Mouse (Mus musculus): ENCODE measurements at regions not wholly inside any gene's neighbourhood (a gene's known extent, or its start where the extent isn't known, plus 50 kb on each side); places are given as distances from the start of the nearest gene placed in this dataset. TPM values are rescaled to one million over a fixed set of nuclear protein-coding genes. Genes with fewer than 3 reads are reported as not detected.

Small RNA genes in the stretch of these regions (microRNA-seq; reads per million reads assigned to microRNA genes)
- gene Gm23304: not detected

Data from adrenal gland, postnatal 4 days (tissue).